Mouse (Mus musculus): Measurements from ENCODE around the gene Fmnl2. TPM values are rescaled to one million over a fixed set of nuclear protein-coding genes. Genes with fewer than 3 reads are reported as not detected.

The Fmnl2 gene
- polyA plus RNA-seq, 1 experiment from 2014 or later, result 3.5 TPM

GRCm38 (mm10) chr2:53101885-53102740 lies 244.5 kb downstream of the Fmnl2 start:
- Histone ChIP-seq H3K9ac (replicated peaks; ENCODE audit: low read depth) (no peak overlapping the region), H3K27ac (ENCODE audit: low read length) (no peak overlapping the region), H3K4me1 (ENCODE audit: insufficient read depth, low read depth, low read length) (no peaks in the 10 kb centered on the region), H3K9me3 (ENCODE audit: low read length) (no peaks in the 10 kb centered on the region), H3K27me3 (replicated peaks; ENCODE audit: insufficient read depth, low read length) (no peaks in the 10 kb centered on the region), H3K4me2 (replicated peaks; ENCODE audit: low read depth, low read length) (no peak overlapping the region), H3K4me3 (ENCODE audit: low read depth, low read length) (no peak overlapping the region), H3K36me3 (ENCODE audit: insufficient read depth, low read length) (no peaks in the 10 kb centered on the region; the same call in 1 of the 2 replicates)
- WGBS, result 78% methylated on average over 11 of the region's 11 CpGs
- DNase-seq (ENCODE audit: low spot score) (no peak), ATAC-seq (no peak)
- TF ChIP-seq EP300 (IDR thresholded peaks at IDR 0.05), result no peak
- no peak for TF ChIP-seq CTCF (IDR thresholded peaks at IDR 0.05)

- H3K36me3 ChIP-seq (ENCODE audit: insufficient read depth, low read length), result no peaks in the 10 kb centered on the region; the same call in 1 of the 2 replicates
- H3K27ac ChIP-seq (ENCODE audit: low read length), result no peak overlapping the region
- no peak overlapping the region for H3K4me2 ChIP-seq (replicated peaks; ENCODE audit: low read depth, low read length)
- no peak overlapping the region for H3K9ac ChIP-seq (replicated peaks; ENCODE audit: low read depth)
- no peaks in the 10 kb centered on the region for H3K27me3 ChIP-seq (replicated peaks; ENCODE audit: insufficient read depth, low read length)
- WGBS, result 94% methylated on average over 2 of the region's 2 CpGs
- H3K9me3 ChIP-seq (ENCODE audit: low read length), result no peaks in the 10 kb centered on the region
- TF ChIP-seq CTCF (IDR thresholded peaks at IDR 0.05) (no peak), EP300 (IDR thresholded peaks at IDR 0.05) (no peak)
- DNase-seq (ENCODE audit: low spot score) (no peak), ATAC-seq (no peak)
- no peaks in the 10 kb centered on the region for H3K4me1 ChIP-seq (ENCODE audit: insufficient read depth, low read depth, low read length)
- H3K4me3 ChIP-seq (ENCODE audit: low read depth, low read length), result no peak overlapping the region
These were observed 245.2 kb downstream of the Fmnl2 start for GRCm38 (mm10) chr2:53102901-53103300.

GRCm38 (mm10) chr2:53105408-53105807 lies 247.7 kb downstream of the Fmnl2 start:
- 77% methylated on average over 10 of the region's 10 CpGs for WGBS
- ATAC-seq, result peak; percentile 65
- H3K27ac ChIP-seq (ENCODE audit: low read length), result no peak overlapping the region

GRCm38 (mm10) chr2:53106056-53106455 lies 248.4 kb downstream of the Fmnl2 start:
- Histone ChIP-seq H3K4me1 (ENCODE audit: insufficient read depth, low read depth, low read length) (no peaks in the 10 kb centered on the region), H3K9ac (replicated peaks; ENCODE audit: low read depth) (no peak overlapping the region), H3K4me2 (replicated peaks; ENCODE audit: low read depth, low read length) (no peak overlapping the region), H3K27me3 (replicated peaks; ENCODE audit: insufficient read depth, low read length) (no peaks in the 10 kb centered on the region), H3K36me3 (ENCODE audit: insufficient read depth, low read length) (no peaks in the 10 kb centered on the region; the same call in 1 of the 2 replicates), H3K27ac (ENCODE audit: low read length) (no peak overlapping the region), H3K9me3 (ENCODE audit: low read length) (no peaks in the 10 kb centered on the region), H3K4me3 (ENCODE audit: low read depth, low read length) (no peak overlapping the region)
- DNase-seq (ENCODE audit: low spot score), result peak; percentile 75
- WGBS, result 64% methylated on average over 7 of the region's 7 CpGs
- TF ChIP-seq EP300 (IDR thresholded peaks at IDR 0.05) (no peak), CTCF (IDR thresholded peaks at IDR 0.05) (no peak)
- peak; percentile 70 for ATAC-seq

More at GRCm38 (mm10) chr2:53105408-53105807, 247.7 kb downstream of the Fmnl2 start:
- H3K4me2 ChIP-seq (replicated peaks; ENCODE audit: low read depth, low read length), result no peak overlapping the region
- no peaks in the 10 kb centered on the region for H3K27me3 ChIP-seq (replicated peaks; ENCODE audit: insufficient read depth, low read length)
- DNase-seq (ENCODE audit: low spot score), result peak; percentile 56
- no peaks in the 10 kb centered on the region for H3K9me3 ChIP-seq (ENCODE audit: low read length)
- H3K9ac ChIP-seq (replicated peaks; ENCODE audit: low read depth), result no peak overlapping the region
- H3K4me3 ChIP-seq (ENCODE audit: low read depth, low read length), result no peak overlapping the region
- no peaks in the 10 kb centered on the region; the same call in 1 of the 2 replicates for H3K36me3 ChIP-seq (ENCODE audit: insufficient read depth, low read length)
- TF ChIP-seq CTCF (IDR thresholded peaks at IDR 0.05) (no peak), EP300 (IDR thresholded peaks at IDR 0.05) (no peak)
- H3K4me1 ChIP-seq (ENCODE audit: insufficient read depth, low read depth, low read length), result no peaks in the 10 kb centered on the region

- no peaks in the 10 kb centered on the region; the same call in 1 of the 2 replicates for H3K36me3 ChIP-seq (ENCODE audit: insufficient read depth, low read length)
- H3K27me3 ChIP-seq (replicated peaks; ENCODE audit: insufficient read depth, low read length), result no peaks in the 10 kb centered on the region
- H3K27ac ChIP-seq (ENCODE audit: low read length), result no peak overlapping the region
- no peak overlapping the region for H3K9ac ChIP-seq (replicated peaks; ENCODE audit: low read depth)
- DNase-seq (ENCODE audit: low spot score) (no peak), ATAC-seq (peak; percentile 38; the same call in 1 of the 2 replicates)
- H3K4me2 ChIP-seq (replicated peaks; ENCODE audit: low read depth, low read length), result no peak overlapping the region
- WGBS, result 72% methylated on average over 8 of the region's 8 CpGs
- TF ChIP-seq CTCF (IDR thresholded peaks at IDR 0.05) (no peak), EP300 (IDR thresholded peaks at IDR 0.05) (no peak)
- H3K4me1 ChIP-seq (ENCODE audit: insufficient read depth, low read depth, low read length), result no peaks in the 10 kb centered on the region
- H3K9me3 ChIP-seq (ENCODE audit: low read length), result no peaks in the 10 kb centered on the region
- H3K4me3 ChIP-seq (ENCODE audit: low read depth, low read length), result no peak overlapping the region
These were observed 248.8 kb downstream of the Fmnl2 start for GRCm38 (mm10) chr2:53106472-53106871.

GRCm38 (mm10) chr2:53108547-53108946 lies 250.9 kb downstream of the Fmnl2 start:
- no peak overlapping the region for H3K4me2 ChIP-seq (replicated peaks; ENCODE audit: low read depth, low read length)
- no peak overlapping the region for H3K9ac ChIP-seq (replicated peaks; ENCODE audit: low read depth)
- no peak overlapping the region for H3K27ac ChIP-seq (ENCODE audit: low read length)
- no peak for DNase-seq (ENCODE audit: low spot score)
- 80% methylated on average over 5 of the region's 5 CpGs for WGBS
- no peaks in the 10 kb centered on the region for H3K36me3 ChIP-seq (ENCODE audit: insufficient read depth, low read length)
- H3K4me1 ChIP-seq (ENCODE audit: insufficient read depth, low read depth, low read length), result no peaks in the 10 kb centered on the region
- no peak for TF ChIP-seq EP300 (IDR thresholded peaks at IDR 0.05)
- TF ChIP-seq CTCF (IDR thresholded peaks at IDR 0.05), result no peak
- H3K9me3 ChIP-seq (ENCODE audit: low read length), result no peaks in the 10 kb centered on the region
- H3K27me3 ChIP-seq (replicated peaks; ENCODE audit: insufficient read depth, low read length), result no peaks in the 10 kb centered on the region
- no peak for ATAC-seq
- H3K4me3 ChIP-seq (ENCODE audit: low read depth, low read length), result no peak overlapping the region
